Mouse (Mus musculus): ENCODE measurements around the gene Ccdc124. TPM values are rescaled to one million over a fixed set of nuclear protein-coding genes. Genes with fewer than 3 reads are reported as not detected.
A peak's percentile ranks its signal among the peaks of the same experiment; 100 is the strongest.

The Ccdc124 gene
- polyA plus RNA-seq, 1 experiment from 2014 or later: 165 TPM

- Histone ChIP-seq H3K36me3 (ENCODE audit: control insufficient read depth, insufficient read depth, low read length) (no peaks in the 10 kb centered on the region), H3K4me1 (replicated peaks; ENCODE audit: control insufficient read depth, insufficient read depth, low read length) (no peaks in the 10 kb centered on the region), H3K9ac (ENCODE audit: low read length) (no peak overlapping the region), H3K27me3 (ENCODE audit: control insufficient read depth, insufficient read depth, low read length) (no peaks in the 10 kb centered on the region), H3K4me3 (ENCODE audit: low read depth, low read length) (no peak overlapping the region), H3K27ac (ENCODE audit: low read depth, low read length) (no peak overlapping the region), H3K9me3 (ENCODE audit: control insufficient read depth, low read length) (no peaks in the 10 kb centered on the region), H3K4me2 (ENCODE audit: low read depth, low read length, severe bottlenecking) (no peak overlapping the region)
- 76% methylated on average over 7 of the region's 7 CpGs for WGBS
- ATAC-seq (replicated peaks; ENCODE audit: low FRiP score) (no peak), DNase-seq (ENCODE audit: low spot score) (no peak)
Observed at GRCm38 (mm10) chr8:70850132-70850845, 23.4 kb downstream of the Ccdc124 start.

GRCm38 (mm10) chr8:70849333-70849990 is 24.3 kb downstream of the Ccdc124 start:
- no peak overlapping the region for H3K4me2 ChIP-seq (ENCODE audit: low read depth, low read length, severe bottlenecking)
- ATAC-seq (replicated peaks; ENCODE audit: low FRiP score): no peak
- H3K4me1 ChIP-seq (replicated peaks; ENCODE audit: control insufficient read depth, insufficient read depth, low read length): no peaks in the 10 kb centered on the region
- no peak overlapping the region for H3K27ac ChIP-seq (ENCODE audit: low read depth, low read length)
- no peak overlapping the region for H3K4me3 ChIP-seq (ENCODE audit: low read depth, low read length)
- 82% methylated on average over 3 of the region's 3 CpGs for WGBS
- no peaks in the 10 kb centered on the region for H3K27me3 ChIP-seq (ENCODE audit: control insufficient read depth, insufficient read depth, low read length)
- H3K36me3 ChIP-seq (ENCODE audit: control insufficient read depth, insufficient read depth, low read length): no peaks in the 10 kb centered on the region
- no peaks in the 10 kb centered on the region for H3K9me3 ChIP-seq (ENCODE audit: control insufficient read depth, low read length)
- DNase-seq (ENCODE audit: low spot score): no peak
- H3K9ac ChIP-seq (ENCODE audit: low read length): no peak overlapping the region

- Histone ChIP-seq H3K9ac (ENCODE audit: low read length) (no peak overlapping the region), H3K4me2 (ENCODE audit: low read depth, low read length, severe bottlenecking) (no peak overlapping the region), H3K27me3 (ENCODE audit: control insufficient read depth, insufficient read depth, low read length) (no peaks in the 10 kb centered on the region), H3K36me3 (ENCODE audit: control insufficient read depth, insufficient read depth, low read length) (no peaks in the 10 kb centered on the region), H3K9me3 (ENCODE audit: control insufficient read depth, low read length) (no peaks in the 10 kb centered on the region), H3K4me3 (ENCODE audit: low read depth, low read length) (no peak overlapping the region), H3K27ac (ENCODE audit: low read depth, low read length) (no peak overlapping the region), H3K4me1 (replicated peaks; ENCODE audit: control insufficient read depth, insufficient read depth, low read length) (no peaks in the 10 kb centered on the region)
- DNase-seq (ENCODE audit: low spot score) (peak; percentile 49), ATAC-seq (replicated peaks; ENCODE audit: low FRiP score) (no peak)
- WGBS: 47% methylated on average over 15 of the region's 15 CpGs
Observed at GRCm38 (mm10) chr8:70846371-70847154, 27.2 kb downstream of the Ccdc124 start.

GRCm38 (mm10) chr8:70845108-70845507 is 28.6 kb downstream of the Ccdc124 start:
- no peak for ATAC-seq (replicated peaks; ENCODE audit: low FRiP score)
- Histone ChIP-seq H3K9ac (ENCODE audit: low read length) (no peak overlapping the region), H3K4me2 (ENCODE audit: low read depth, low read length, severe bottlenecking) (no peak overlapping the region), H3K27ac (ENCODE audit: low read depth, low read length) (no peak overlapping the region), H3K4me1 (replicated peaks; ENCODE audit: control insufficient read depth, insufficient read depth, low read length) (0 out of 2 replicates have a peak, but pooled peaks cover 2% of the 10 kb centered on the region), H3K9me3 (ENCODE audit: control insufficient read depth, low read length) (no peaks in the 10 kb centered on the region), H3K36me3 (ENCODE audit: control insufficient read depth, insufficient read depth, low read length) (no peaks in the 10 kb centered on the region), H3K4me3 (ENCODE audit: low read depth, low read length) (no peak overlapping the region), H3K27me3 (ENCODE audit: control insufficient read depth, insufficient read depth, low read length) (no peaks in the 10 kb centered on the region)
- WGBS: 44% methylated on average over 5 of the region's 5 CpGs
- DNase-seq (ENCODE audit: low spot score): no peak

- 0 out of 2 replicates have a peak, but pooled peaks cover 2% of the 10 kb centered on the region for H3K4me1 ChIP-seq (replicated peaks; ENCODE audit: control insufficient read depth, insufficient read depth, low read length)
- H3K36me3 ChIP-seq (ENCODE audit: control insufficient read depth, insufficient read depth, low read length): no peaks in the 10 kb centered on the region
- H3K4me2 ChIP-seq (ENCODE audit: low read depth, low read length, severe bottlenecking): no peak overlapping the region
- no peak overlapping the region for H3K4me3 ChIP-seq (ENCODE audit: low read depth, low read length)
- no peaks in the 10 kb centered on the region for H3K27me3 ChIP-seq (ENCODE audit: control insufficient read depth, insufficient read depth, low read length)
- H3K9ac ChIP-seq (ENCODE audit: low read length): no peak overlapping the region
- H3K27ac ChIP-seq (ENCODE audit: low read depth, low read length): no peak overlapping the region
- DNase-seq (ENCODE audit: low spot score): peak; percentile 96
- H3K9me3 ChIP-seq (ENCODE audit: control insufficient read depth, low read length): no peaks in the 10 kb centered on the region
- peak; percentile 11; the same call in 1 of the 2 replicates for ATAC-seq (replicated peaks; ENCODE audit: low FRiP score)
- 2% methylated on average over 6 of the region's 6 CpGs for WGBS
Observed at GRCm38 (mm10) chr8:70844523-70844922, 29.2 kb downstream of the Ccdc124 start.

- WGBS: 90% methylated on average over 8 of the region's 8 CpGs
Observed at GRCm38 (mm10) chr8:70843941-70844340, 29.8 kb downstream of the Ccdc124 start.

GRCm38 (mm10) chr8:70843214-70843773 is 30.4 kb downstream of the Ccdc124 start:
- H3K4me2 ChIP-seq (ENCODE audit: low read depth, low read length, severe bottlenecking): no peak overlapping the region
- no peaks in the 10 kb centered on the region for H3K36me3 ChIP-seq (ENCODE audit: control insufficient read depth, insufficient read depth, low read length)
- no peak overlapping the region; the same call in 1 of the 2 replicates for H3K9ac ChIP-seq (ENCODE audit: low read length)
- H3K4me1 ChIP-seq (replicated peaks; ENCODE audit: control insufficient read depth, insufficient read depth, low read length): peaks cover 5% of the 10 kb centered on the region; the same call in 1 of the 2 replicates
- peak overlapping the region; percentile 7; the same call in 1 of the 2 replicates for H3K27ac ChIP-seq (ENCODE audit: low read depth, low read length)
- no peaks in the 10 kb centered on the region for H3K27me3 ChIP-seq (ENCODE audit: control insufficient read depth, insufficient read depth, low read length)
- no peak overlapping the region for H3K4me3 ChIP-seq (ENCODE audit: low read depth, low read length)
- 83% methylated on average over 5 of the region's 5 CpGs for WGBS
- DNase-seq (ENCODE audit: low spot score) (no peak), ATAC-seq (replicated peaks; ENCODE audit: low FRiP score) (no peak)
- H3K9me3 ChIP-seq (ENCODE audit: control insufficient read depth, low read length): no peaks in the 10 kb centered on the region

More at GRCm38 (mm10) chr8:70843941-70844340, 29.8 kb downstream of the Ccdc124 start:
- Histone ChIP-seq H3K4me2 (ENCODE audit: low read depth, low read length, severe bottlenecking) (no peak overlapping the region), H3K9me3 (ENCODE audit: control insufficient read depth, low read length) (no peaks in the 10 kb centered on the region), H3K4me3 (ENCODE audit: low read depth, low read length) (no peak overlapping the region), H3K4me1 (replicated peaks; ENCODE audit: control insufficient read depth, insufficient read depth, low read length) (0 out of 2 replicates have a peak, but pooled peaks cover 2% of the 10 kb centered on the region), H3K27me3 (ENCODE audit: control insufficient read depth, insufficient read depth, low read length) (no peaks in the 10 kb centered on the region), H3K9ac (ENCODE audit: low read length) (no peak overlapping the region), H3K36me3 (ENCODE audit: control insufficient read depth, insufficient read depth, low read length) (no peaks in the 10 kb centered on the region), H3K27ac (ENCODE audit: low read depth, low read length) (peak overlapping the region; percentile 18; the same call in 1 of the 2 replicates)
- ATAC-seq (replicated peaks; ENCODE audit: low FRiP score): no peak
- DNase-seq (ENCODE audit: low spot score): peak; percentile 46

- H3K9ac ChIP-seq (ENCODE audit: low read length): no peak overlapping the region
Observed at GRCm38 (mm10) chr8:70842484-70842883, 31.3 kb downstream of the Ccdc124 start.

More at GRCm38 (mm10) chr8:70842484-70842883, 31.3 kb downstream of the Ccdc124 start:
- no peak overlapping the region for H3K4me3 ChIP-seq (ENCODE audit: low read depth, low read length)
- no peaks in the 10 kb centered on the region for H3K27me3 ChIP-seq (ENCODE audit: control insufficient read depth, insufficient read depth, low read length)
- H3K36me3 ChIP-seq (ENCODE audit: control insufficient read depth, insufficient read depth, low read length): no peaks in the 10 kb centered on the region
- 73% methylated on average over 25 of the region's 25 CpGs for WGBS
- peaks cover 5% of the 10 kb centered on the region; the same call in 1 of the 2 replicates for H3K4me1 ChIP-seq (replicated peaks; ENCODE audit: control insufficient read depth, insufficient read depth, low read length)
- DNase-seq (ENCODE audit: low spot score): no peak
- H3K9me3 ChIP-seq (ENCODE audit: control insufficient read depth, low read length): no peaks in the 10 kb centered on the region
- H3K4me2 ChIP-seq (ENCODE audit: low read depth, low read length, severe bottlenecking): no peak overlapping the region
- ATAC-seq (replicated peaks; ENCODE audit: low FRiP score): no peak
- H3K27ac ChIP-seq (ENCODE audit: low read depth, low read length): no peak overlapping the region
